Mouse (Mus musculus) right cerebral cortex, postnatal 14 days (tissue): Measurements from ENCODE around the gene Mical1.

ENCODE experiments used
- DNase-seq: peaks from one replicate; pipeline ENCODE4 v3.0.0; 2022

Gene Mical1

GRCm38 (mm10) chr10:41523386-41523785 lies 47.3 kb downstream of the Mical1 start:
- DNase-seq: no peak

GRCm38 (mm10) chr10:41525696-41526095 lies 49.6 kb downstream of the Mical1 start:
- DNase-seq: no peak

- DNase-seq: no peak
Observed at GRCm38 (mm10) chr10:41529972-41530371, 53.9 kb downstream of the Mical1 start.

- no peak for DNase-seq
Observed at GRCm38 (mm10) chr10:41535991-41536390, 59.9 kb downstream of the Mical1 start.
